Mouse (Mus musculus): ENCODE results near the gene Ank2.

GRCm38 (mm10) chr3:127400976-127401375 lies 98.2 kb downstream of the Ank2 start:
- no peak for TF ChIP-seq FLI1 (IDR thresholded peaks at IDR 0.05; ENCODE audit: low read length)
- no peak for TF ChIP-seq GATA1 (IDR thresholded peaks at IDR 0.05; ENCODE audit: borderline replicate concordance, low read length)
